Mouse (Mus musculus) CH12.LX (cell line): Measurements from ENCODE around the gene Cldn16.

ENCODE experiments used
- E2F4 ChIP-seq: IDR thresholded peaks from 2 replicates; pipeline ENCODE4 v1.6.1; 2011; ENCODE audit warnings: low read depth, low read length, improper control_type of control experiment; ENCODE audit not compliant: insufficient replicate concordance
- ELF1 ChIP-seq: IDR thresholded peaks from 2 replicates; pipeline ENCODE4 v1.6.1; 2014; ENCODE audit warnings: low read depth, mild to moderate bottlenecking, inconsistent platforms, low read length, improper control_type of control experiment
- EP300 ChIP-seq: IDR thresholded peaks from 2 replicates; pipeline ENCODE4 v1.6.1; 2011; ENCODE audit warnings: low read length, improper control_type of control experiment
- POLR2A ChIP-seq: IDR thresholded peaks from 2 replicates; pipeline ENCODE4 v1.6.1; 2011; ENCODE audit warnings: low read depth, mild to moderate bottlenecking, improper control_type of control experiment, low read length
- SMC3 ChIP-seq: IDR thresholded peaks from 2 replicates; pipeline ENCODE4 v1.6.1; 2011; ENCODE audit warnings: low read depth, low read length, improper control_type of control experiment
- TBP ChIP-seq: conservative IDR thresholded peaks from 2 replicates; pipeline ENCODE4 v1.6.1; 2011; ENCODE audit warnings: low read depth, low read length, improper control_type of control experiment
- ZKSCAN1 ChIP-seq: IDR thresholded peaks from 2 replicates; pipeline ENCODE4 v1.6.1; 2012; ENCODE audit warnings: low read depth, inconsistent platforms, low read length, improper control_type of control experiment, borderline replicate concordance

DNA sequence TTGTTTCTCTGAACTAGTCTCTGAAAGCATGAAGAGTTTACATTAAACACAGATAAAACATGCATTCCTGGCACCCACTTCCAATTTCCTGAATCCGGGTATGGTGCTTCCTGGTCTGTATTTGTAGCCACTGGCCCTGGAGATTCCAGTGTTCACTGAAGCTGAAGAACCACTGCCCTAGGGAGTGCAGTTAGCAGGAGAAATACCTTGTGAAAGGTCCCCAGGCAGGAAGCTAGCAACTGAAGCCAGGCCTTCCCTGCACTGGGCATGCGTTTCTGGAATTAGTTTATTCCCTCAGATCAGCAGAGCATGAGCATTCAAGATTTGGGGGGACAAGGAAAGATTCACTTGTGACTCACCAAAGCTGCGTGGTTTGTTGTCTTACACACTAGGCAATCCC lies 8.8 kb upstream of the Cldn16 start:
- TF ChIP-seq POLR2A (no peak), ELF1 (no peak), SMC3 (no peak), TBP (no peak), E2F4 (no peak), EP300 (no peak), ZKSCAN1 (no peak)
